Mouse (Mus musculus): ENCODE data around the gene Zbtb17.
A peak's percentile ranks its signal among the peaks of the same experiment; 100 is the strongest.

Gene Zbtb17

DNA sequence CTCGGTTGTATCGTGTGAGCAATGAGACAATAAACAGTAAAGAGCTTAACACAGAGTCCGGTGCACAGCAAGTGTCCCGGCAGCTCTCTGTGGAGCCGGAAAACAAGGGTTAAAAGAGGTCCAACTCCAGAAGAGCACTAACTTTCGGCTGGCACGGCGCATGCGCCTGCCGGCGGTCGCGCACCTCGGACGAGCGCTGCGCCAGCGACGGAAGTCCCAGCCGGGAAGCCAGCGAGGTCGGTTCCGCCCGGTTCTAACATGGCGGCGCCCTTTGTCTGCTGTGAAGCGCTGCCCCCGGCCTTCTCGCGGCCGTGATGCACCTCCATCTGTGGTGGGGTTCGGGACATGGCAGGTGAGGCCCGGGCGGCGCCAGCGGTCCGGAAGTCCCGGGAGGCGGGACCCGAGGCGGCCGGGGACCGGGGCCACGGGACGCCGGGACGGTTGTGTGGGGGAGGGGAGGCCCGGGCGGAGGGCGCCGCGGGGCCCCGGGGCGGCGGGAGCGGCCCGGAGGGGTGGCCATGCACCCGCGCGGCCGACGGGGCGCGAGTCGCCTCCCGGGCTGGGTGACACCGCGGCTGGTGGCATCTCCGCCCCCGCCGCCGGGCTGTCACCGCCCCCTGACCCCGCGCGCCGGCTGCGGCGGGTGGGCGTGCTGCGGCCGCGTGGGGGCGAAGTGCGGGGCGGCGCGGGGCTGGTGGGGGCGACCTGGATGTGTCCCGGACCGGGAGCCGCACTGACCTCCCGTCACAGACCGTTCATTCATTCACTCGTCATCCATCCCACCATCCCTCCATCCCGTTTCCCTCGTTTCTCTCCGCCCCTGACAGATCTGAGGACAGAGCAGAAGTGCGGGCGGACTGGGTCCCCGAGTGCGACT lies at the start of gene Zbtb17:
TSS of gene Zbtb17 (plus strand) at position 204 of the 877 bp plus-strand sequence.
- peak; percentile 81 for DNase-seq (ENCODE audit: low spot score)

DNA sequence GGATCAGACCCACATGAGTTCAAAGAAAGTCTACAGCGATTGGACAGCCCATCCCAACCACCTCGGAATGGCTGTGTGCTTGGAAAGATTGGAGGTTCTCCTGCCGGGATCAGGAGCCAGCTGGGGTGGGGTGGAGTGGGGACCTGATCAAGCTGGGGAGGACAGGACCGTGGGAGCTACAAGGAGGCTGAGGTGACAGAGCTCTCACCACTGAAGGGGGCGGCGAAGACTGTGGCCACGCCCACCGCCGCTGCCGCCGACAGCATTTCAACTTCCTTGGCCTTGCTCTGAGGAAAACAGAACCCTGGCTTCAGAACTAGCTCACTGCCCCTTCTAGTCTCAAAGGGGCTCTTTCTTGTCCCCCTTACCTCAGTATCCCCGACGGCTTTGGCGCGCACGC lies 49.7 kb upstream of the Zbtb17 start:
- no peak for DNase-seq (ENCODE audit: low spot score)

DNA sequence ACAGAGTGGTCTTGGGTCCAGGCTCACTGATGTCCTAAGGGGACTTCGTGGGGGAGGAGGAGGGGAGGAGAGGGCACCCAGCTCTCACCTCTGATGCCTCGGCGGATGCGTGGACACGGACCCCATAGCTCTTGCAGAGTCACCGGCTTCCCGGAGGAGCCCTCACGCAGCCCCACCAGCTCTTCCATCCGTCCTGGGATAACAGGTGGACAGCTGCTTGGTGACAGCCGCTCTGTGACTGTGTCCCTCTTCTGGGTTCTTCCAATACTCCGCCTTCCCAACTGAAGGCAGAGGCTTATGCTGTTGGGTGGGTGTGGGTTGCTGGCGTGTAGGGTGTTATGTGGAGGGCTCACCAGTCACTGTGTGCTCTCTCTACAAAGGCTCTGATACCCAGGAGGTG lies 46.6 kb upstream of the Zbtb17 start:
- no peak for DNase-seq (ENCODE audit: low spot score)

DNA sequence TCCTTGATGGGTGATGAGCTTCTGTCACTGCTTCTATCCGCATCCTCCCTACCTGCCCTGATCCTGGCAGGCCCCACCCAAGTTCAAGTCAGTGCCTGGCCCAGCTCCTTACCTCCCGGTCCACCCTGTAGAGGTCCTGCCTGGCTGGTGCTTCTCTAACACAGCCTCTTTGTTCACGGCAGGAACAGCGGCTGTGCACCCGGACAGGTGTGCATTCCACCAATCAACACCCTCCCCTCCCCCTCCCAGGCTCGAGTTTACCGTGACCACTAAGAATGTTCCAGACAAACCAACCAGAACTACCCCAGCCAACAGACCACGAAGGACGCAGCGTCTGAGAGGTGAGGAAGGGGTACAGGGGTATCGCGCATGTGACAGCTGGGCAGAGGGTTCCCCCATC lies 45.9 kb upstream of the Zbtb17 start, which contains the start of gene Clcnka:
TSS of gene Clcnka (minus strand) at position 180 of the 400 bp plus-strand sequence.
- DNase-seq (ENCODE audit: low spot score) = no peak

DNA sequence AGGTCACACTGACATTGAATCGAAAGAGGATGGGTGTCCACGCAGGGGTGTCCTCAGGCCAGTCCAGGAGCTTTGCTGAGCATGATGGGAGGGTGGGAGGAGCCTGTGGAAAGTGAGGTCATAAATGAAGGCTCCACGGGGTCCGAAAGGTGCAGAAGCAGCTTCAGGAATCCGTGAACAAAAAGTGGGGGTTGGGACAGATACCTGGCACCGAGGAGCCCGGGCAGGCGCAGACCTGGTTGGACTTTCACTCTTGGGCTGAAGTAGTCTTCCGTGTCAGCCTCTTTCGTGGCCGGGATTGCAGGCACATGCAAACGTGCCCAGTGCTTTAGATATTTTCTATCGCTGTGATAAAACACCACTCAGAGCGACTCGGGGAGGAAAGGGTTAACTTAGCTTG lies 44.3 kb upstream of the Zbtb17 start:
- DNase-seq (ENCODE audit: low spot score) = no peak

DNA sequence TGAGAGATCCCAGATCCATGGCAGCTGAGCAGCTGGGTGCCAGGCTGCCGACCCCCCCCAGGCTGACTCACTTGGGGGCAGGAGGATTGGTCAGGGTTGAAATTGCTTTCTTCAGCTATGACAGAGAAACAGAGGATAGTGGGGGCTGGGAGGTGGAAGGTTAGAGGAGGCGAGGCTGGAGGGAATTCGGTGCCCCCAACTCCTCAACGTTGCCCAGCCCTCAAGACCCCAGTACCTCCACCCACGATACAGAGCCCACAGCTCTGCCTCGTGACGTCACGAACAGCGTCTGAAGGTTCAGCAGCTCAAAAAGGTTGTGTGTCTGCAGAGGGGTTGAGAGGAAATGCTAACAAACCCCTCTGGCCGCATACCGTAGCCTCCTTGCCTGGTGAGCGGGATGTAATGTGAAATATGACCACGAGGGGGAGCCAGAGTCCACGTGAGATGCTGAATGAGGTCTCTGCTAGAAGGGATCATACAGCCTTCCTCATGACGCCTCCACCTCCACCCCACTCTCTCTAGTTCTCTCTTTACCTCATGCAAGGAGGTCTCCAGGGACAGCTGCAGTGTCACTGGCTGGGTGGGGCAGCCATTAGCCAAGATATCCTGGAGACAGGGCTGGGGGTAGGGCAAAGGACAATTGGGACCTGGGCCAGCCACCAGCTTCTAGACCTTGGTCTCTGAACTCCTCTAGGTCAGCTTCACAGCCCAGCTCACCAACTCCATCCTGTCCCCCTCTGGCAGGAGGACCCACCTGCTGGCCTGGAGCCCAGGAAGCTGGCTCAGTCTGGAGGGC lies 39.7 kb upstream of the Zbtb17 start:
- DNase-seq (ENCODE audit: low spot score) = peak; percentile 69

DNA sequence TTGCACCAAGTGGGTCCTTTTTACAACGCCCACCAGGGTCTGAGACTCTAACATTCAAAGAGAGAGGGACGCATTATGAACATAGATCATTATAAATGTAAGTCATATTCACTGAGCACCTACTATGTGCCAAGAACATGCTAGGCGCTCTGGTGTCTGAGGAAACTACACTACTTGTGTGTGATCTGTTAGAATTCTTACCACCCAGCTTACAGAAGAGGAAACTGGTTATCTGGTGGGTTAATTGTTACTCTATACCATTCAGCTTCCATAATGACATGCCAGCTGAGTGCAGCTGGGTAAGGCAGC lies 39.2 kb upstream of the Zbtb17 start:
- no peak for DNase-seq (ENCODE audit: low spot score)

DNA sequence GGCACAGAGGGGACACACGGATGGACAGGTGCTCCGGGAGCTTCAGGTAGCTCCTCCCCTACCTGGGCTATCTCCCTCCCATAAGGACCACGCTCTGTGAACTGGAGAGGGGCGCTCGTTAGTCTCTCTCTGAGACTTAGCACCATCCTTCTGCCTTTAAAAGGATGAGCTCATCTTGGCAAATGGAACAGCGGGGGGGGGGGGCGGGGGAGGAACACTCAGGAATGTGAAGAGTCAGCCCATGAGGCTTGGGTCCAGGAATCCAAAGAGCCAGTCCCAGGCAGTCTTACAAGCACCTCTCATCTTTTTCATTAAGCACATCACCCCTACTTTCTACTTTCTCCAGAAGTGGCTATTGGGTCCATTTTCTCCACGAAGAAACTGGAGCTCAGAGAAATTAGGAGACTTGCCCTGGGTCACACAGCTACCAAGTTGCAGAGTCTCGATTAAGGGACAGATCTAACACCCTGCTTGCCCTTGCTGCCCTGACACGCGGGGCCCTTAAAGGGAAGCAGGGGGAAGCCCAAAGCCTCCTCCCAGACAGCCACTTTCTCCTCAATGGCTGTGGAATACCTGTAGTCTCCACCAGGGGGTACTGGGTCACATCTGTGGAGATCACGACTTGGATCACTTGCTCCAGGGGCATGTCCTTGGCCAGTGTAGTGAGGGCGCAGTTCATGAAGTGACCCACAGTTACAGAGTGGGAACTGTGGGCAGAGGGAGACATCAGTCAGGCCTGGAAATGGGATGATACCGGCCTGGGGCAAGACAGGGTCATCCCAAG lies 37.7 kb upstream of the Zbtb17 start:
- no peak for DNase-seq (ENCODE audit: low spot score)

DNA sequence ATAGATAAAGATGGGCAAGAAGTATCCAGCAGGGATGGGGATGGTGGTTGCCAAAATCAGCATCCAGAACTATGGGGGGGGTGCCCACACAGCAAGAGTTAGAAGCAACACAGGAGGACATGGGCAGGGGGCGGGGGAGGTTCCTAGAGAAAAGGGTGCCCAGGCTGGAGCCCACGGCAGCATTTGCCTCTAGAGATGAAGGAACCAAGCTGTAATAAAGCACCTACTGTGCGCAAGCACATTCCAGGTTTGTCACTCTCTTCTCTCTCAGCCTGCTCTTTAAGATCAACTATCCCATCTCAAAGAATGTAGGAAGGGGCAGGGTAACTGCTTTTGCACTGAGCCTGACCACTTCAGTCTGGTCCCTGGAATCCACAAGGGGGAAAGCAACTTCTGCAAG lies 35.9 kb upstream of the Zbtb17 start:
- no peak for DNase-seq (ENCODE audit: low spot score)

DNA sequence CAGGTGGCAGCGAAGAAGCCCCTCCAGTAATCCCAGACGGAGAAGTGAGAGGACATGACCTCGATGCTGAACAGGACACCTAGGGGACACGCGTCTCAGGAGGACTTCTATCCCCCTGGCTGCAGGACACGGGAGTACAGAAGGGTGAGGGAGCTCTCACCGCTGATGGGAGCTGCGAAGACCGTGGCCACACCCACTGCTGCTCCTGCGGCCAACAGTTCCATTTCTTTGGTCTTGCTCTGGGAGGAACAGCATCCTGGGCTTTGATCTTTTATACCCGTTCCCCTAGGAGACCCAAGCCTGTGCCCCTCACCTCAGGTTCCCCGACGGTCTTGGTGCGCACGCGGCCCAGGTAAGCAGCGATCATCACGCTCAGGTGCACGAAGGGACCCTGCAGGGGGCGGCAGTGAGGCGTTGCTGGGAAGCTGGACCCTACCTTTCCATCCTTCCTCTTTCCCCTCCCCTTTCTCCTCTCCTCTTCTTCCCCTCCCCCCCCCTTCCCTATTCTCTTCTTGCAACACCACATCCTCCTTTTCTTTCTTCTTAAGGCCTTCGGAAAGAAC lies 32.9 kb upstream of the Zbtb17 start:
- no peak for DNase-seq (ENCODE audit: low spot score)

DNA sequence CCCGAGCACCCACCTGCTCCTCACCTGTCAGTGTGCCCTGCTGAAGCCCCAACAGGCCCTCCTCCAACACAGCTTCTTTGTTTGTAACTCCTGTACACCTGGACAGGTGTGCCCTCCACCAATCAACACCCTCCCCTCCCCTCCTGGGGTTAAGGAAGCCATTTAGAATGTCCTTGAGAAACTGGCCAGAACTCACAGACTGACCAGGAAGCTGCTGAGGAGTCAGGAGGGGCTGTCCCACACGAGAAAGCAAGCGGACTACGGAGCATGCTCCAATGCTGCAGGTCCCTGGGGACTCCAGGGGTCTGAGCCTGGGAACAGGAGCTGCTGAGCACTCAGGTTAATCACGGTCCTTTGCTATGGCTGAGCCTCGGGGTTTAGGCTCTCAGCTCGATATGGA lies 28.5 kb upstream of the Zbtb17 start, which contains the start of gene Clcnkb:
TSS of gene Clcnkb (minus strand) at position 91 of the 400 bp plus-strand sequence.
- DNase-seq (ENCODE audit: low spot score) = no peak

DNA sequence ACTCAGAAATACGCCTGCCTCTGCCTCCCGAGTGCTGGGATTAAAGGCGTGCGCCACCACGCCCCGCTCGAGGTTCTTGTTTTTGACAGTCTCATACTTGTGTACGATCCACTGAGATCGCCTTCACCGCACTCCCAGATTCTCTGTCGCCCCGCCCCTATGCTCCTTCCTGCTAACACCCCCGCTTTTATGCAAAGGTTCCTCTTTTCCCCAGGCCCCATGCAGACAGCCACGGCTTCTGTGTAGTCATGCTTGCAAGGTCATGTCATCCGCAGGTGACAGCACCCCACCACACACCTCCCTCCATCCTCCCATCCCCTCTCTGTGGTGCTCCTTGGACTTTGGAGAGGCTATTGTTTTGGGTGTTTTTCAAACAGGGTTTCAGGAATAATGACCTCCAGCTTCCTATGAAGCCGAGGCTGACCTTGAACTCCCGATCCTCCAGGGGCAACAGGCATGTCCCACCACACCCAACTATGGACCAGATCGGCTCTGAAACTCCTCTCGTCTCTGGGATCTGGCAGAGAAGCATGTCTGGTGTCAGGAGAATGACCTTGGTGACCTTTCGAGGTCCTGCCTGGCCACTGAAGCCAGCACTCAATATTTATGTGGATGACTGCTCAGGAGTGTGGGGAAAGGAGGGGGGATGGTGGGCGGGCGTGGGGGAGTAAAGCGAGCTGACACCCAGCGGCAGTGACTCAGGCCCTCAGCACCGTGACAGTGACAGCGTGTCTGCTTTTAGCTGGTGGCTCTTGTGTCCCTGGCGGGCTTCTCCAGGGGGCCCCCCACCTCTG lies 24.9 kb upstream of the Zbtb17 start:
- DNase-seq (ENCODE audit: low spot score) = no peak

DNA sequence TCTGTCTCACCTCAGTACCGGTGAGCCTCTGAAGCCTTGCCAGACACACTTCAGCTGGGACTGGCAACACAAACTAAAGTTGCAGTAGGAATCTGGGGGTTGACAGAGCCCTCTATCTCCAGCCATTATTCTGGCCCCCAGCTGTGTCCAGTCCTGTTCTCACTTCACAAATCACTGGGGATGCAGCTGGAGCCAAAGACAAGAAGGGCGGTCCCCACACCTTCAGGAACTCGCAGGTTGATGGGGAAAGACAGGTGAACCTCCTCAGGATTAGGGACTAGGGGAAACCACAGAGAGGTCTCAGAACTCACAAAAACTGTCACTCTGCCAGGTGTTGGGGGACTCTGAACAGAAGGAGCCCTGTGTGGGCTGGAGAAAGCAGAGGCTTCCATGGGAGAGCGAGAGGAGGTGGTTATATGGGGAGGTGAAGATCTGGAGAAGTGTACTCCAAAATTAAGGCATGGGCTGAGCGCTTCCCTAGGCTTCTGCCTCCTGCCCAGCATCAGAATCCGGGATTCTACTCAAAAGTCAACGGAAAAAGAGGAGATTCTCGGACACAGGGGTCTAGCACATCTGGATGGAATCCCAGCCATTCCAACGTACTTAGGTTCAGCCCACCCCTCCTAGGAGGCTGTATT lies 24.1 kb upstream of the Zbtb17 start, which contains the start of gene Hspb7:
TSS of gene Hspb7 (plus strand) at position 588 of the 638 bp plus-strand sequence.
- DNase-seq (ENCODE audit: low spot score) = no peak

DNA sequence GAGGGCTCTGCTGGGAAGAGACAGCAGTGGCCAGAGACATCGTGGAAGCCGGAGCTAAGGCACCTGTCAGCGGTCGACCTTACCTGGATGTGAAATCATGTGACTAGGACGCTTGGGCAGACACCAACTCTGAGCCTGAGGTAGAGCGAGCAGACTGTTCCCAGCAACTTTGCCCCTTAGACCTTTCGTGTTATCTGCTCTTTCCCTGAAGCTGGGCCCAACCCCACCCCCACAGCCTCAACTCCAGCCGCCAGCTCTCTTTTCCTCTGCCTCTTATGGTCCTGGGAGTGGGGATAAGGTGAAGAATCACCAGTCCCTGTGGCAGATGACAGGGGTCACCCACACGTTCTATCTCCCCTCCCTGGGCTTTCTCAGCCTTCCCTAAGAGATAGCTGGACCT lies 23.6 kb upstream of the Zbtb17 start:
- no peak for DNase-seq (ENCODE audit: low spot score)

DNA sequence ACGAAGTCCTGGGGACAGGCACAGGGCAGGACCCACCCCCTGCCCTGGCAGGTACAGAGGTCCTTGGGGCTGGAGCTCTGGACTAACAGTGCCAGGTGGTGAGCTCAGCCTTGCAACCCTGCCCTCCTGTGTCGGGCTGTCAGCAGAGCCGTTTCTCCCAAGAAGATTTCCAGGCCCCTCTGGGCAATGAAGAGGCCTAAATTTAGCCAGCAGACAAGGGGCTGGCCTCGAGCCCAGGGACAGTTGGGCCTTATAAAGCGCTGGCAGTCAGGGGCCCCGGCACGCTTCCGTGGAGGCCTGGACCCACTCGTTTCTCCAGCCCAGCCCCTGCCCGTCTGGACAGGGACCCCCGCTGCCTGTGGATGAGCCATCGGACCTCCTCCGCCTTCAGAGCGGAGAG lies 23.0 kb upstream of the Zbtb17 start:
- DNase-seq (ENCODE audit: low spot score) = no peak

DNA sequence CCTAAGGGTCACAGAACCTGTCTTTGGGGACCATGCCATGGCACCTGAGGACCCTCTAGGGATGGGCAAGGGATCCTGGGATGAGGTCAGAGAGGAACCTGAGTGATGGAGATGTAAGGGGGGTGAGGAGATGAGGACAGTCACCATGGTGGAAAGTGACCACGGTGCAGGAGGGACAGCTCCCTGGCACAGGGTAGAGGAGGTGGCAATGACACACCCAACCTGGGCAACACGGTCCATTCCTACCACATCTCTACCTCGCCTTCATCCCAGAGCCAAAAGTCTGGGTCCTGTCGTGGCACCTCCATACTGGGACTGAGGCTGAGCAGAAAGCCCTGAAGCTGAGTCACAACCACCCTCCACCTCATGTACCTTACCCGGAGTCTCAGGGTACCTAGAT lies 21.6 kb upstream of the Zbtb17 start:
- no peak for DNase-seq (ENCODE audit: low spot score)

DNA sequence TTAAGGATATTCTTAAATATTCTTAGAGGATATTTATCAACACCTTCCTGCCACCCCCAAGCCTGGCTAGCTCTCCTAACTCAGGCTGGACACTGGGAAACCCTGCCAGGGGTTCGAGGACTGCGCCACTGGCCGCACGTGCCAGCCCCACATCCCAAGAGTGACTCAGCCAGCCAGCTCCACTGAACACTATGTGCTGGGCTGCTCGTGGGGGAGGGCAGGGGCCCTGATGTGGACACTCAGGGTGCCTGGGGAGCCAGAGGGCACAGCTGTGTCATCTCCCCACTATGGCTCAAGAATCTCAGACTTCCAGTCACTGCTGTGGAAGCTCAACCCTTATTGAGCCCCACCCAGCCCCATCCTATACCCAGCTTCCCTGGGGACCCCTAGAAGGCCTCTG lies 21.2 kb upstream of the Zbtb17 start:
- DNase-seq (ENCODE audit: low spot score) = no peak

DNA sequence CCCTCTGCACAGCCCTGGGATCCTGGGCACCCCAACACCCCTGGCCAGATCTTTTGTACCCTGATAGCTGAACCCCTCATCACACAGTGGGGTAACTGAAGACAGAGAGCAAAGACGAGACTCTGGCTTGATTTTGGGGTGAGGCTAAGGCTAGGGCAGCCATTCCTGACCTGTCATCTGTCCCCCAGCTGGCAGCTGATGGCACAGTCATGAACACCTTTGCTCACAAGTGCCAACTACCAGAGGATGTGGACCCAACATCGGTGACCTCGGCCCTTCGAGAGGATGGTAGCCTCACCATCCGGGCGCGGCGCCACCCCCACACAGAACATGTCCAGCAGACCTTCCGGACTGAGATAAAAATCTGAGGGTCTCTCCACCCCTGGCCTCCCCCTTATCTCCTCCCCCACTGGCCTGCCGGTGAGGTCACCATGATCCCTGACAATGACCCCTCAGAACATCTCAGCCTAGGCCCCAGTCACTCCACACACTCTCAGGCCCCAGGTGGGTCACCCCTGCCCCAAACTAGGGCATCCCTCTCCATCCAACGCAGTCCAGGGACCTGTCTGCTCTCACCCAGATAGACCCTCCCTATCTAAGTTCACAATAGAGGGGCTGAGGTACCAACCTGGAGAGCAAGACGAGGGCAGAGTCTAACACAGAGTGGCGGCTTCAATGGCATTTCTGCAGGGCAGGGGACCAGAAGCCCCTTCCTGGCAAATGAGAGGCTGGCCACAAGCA lies 20.6 kb upstream of the Zbtb17 start:
- DNase-seq (ENCODE audit: low spot score) = no peak

DNA sequence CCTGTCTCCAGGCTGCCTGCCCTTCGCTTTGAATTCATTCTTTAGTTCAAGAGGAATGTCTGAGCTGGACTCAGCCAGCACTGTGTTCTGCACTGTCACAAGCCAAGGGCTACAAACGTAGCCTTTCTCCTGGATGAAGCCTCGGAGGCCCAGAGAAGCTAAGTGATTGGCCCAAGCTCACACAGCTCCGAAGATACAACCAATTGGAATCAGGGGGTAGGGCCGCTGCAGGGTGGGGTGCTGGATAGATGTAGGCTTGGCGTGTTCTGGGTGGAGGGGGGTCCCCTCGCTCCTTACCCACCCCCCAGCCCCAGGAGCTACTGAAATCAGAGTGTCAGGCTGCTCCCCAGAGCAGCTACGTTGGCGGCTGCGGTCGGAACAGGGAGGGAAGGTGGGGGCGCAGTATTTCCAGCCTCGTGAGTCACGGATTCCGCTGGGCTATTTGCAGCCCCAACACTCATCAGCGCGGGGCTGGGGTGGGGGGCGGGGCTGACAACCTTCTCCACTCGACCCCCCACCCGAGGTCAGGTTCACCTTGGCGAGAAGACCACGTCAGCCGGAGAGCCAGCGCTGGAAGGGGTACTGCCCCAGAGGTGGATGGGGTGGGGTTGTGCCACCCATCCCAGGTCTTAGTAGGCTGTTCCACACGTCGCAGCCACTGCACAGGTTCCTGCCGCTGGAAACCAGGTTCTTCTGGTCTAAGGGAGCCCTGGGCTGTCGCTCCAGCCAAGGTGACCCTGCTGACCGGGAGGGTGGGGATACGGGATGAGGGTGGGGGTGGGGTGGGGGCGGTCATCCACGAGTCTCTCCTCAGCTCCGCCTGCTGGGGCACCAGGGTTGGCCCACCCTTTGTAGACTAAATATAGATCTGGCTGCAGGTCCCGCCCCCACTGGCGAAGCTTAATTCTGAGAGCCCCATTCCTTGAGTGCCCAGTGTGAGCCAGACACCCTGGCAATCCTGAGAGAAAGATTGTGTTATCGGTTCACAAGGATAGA lies 18.7 kb upstream of the Zbtb17 start:
- DNase-seq (ENCODE audit: low spot score) = peak; percentile 48

Data from spleen, adult 12 weeks (tissue).